Mouse (Mus musculus): ENCODE results near the gene Slc29a2.

Slc29a2 gene

GRCm38 (mm10) chr19:5068570-5069234 is 45.0 kb downstream of the Slc29a2 start:
- Histone ChIP-seq H3K36me3 (ENCODE audit: insufficient read depth, low read length) (no peaks in the 10 kb centered on the region), H3K4me3 (replicated peaks; ENCODE audit: low read length) (peak overlapping the region; percentile 79), H3K4me1 (replicated peaks; ENCODE audit: low read depth, low read length) (peaks cover 75% of the 10 kb centered on the region), H3K9me3 (ENCODE audit: low read length) (no peaks in the 10 kb centered on the region), H3K27me3 (ENCODE audit: insufficient read depth, low read length) (peaks cover 51% of the 10 kb centered on the region)
- no peak for TF ChIP-seq CTCF (conservative IDR thresholded peaks at IDR 0.05; ENCODE audit: low read length)
- TF ChIP-seq NANOG (IDR thresholded peaks at IDR 0.05; ENCODE audit: borderline replicate concordance, low read length) = no peak
- TF ChIP-seq POU5F1 (IDR thresholded peaks at IDR 0.05; ENCODE audit: borderline replicate concordance, low read length) = no peak

GRCm38 (mm10) chr19:5069486-5069885 is 45.8 kb downstream of the Slc29a2 start:
- Histone ChIP-seq H3K36me3 (ENCODE audit: insufficient read depth, low read length) (no peaks in the 10 kb centered on the region), H3K27me3 (ENCODE audit: insufficient read depth, low read length) (peaks cover 51% of the 10 kb centered on the region), H3K4me1 (replicated peaks; ENCODE audit: low read depth, low read length) (peaks cover 78% of the 10 kb centered on the region), H3K4me3 (replicated peaks; ENCODE audit: low read length) (no peak overlapping the region), H3K9me3 (ENCODE audit: low read length) (no peaks in the 10 kb centered on the region)
- TF ChIP-seq CTCF (conservative IDR thresholded peaks at IDR 0.05; ENCODE audit: low read length) = no peak
- no peak for TF ChIP-seq NANOG (IDR thresholded peaks at IDR 0.05; ENCODE audit: borderline replicate concordance, low read length)
- no peak for TF ChIP-seq POU5F1 (IDR thresholded peaks at IDR 0.05; ENCODE audit: borderline replicate concordance, low read length)

- H3K36me3 ChIP-seq (ENCODE audit: insufficient read depth, low read length) = no peaks in the 10 kb centered on the region
- H3K27me3 ChIP-seq (ENCODE audit: insufficient read depth, low read length) = peaks cover 48% of the 10 kb centered on the region
- TF ChIP-seq CTCF (conservative IDR thresholded peaks at IDR 0.05; ENCODE audit: low read length) (no peak), NANOG (IDR thresholded peaks at IDR 0.05; ENCODE audit: borderline replicate concordance, low read length) (no peak), POU5F1 (IDR thresholded peaks at IDR 0.05; ENCODE audit: borderline replicate concordance, low read length) (no peak)
- H3K9me3 ChIP-seq (ENCODE audit: low read length) = no peaks in the 10 kb centered on the region
- H3K4me1 ChIP-seq (replicated peaks; ENCODE audit: low read depth, low read length) = peaks cover 74% of the 10 kb centered on the region
- H3K4me3 ChIP-seq (replicated peaks; ENCODE audit: low read length) = peak overlapping the region; percentile 48
Measured at GRCm38 (mm10) chr19:5069978-5070377, 46.3 kb downstream of the Slc29a2 start.

- Histone ChIP-seq H3K4me1 (replicated peaks; ENCODE audit: low read depth, low read length) (peaks cover 67% of the 10 kb centered on the region), H3K36me3 (ENCODE audit: insufficient read depth, low read length) (no peaks in the 10 kb centered on the region), H3K27me3 (ENCODE audit: insufficient read depth, low read length) (peaks cover 45% of the 10 kb centered on the region), H3K4me3 (replicated peaks; ENCODE audit: low read length) (peak overlapping the region; percentile 82), H3K9me3 (ENCODE audit: low read length) (no peaks in the 10 kb centered on the region)
- no peak for TF ChIP-seq POU5F1 (IDR thresholded peaks at IDR 0.05; ENCODE audit: borderline replicate concordance, low read length)
- TF ChIP-seq NANOG (IDR thresholded peaks at IDR 0.05; ENCODE audit: borderline replicate concordance, low read length) = no peak
- no peak for TF ChIP-seq CTCF (conservative IDR thresholded peaks at IDR 0.05; ENCODE audit: low read length)
Measured at GRCm38 (mm10) chr19:5071077-5071476, 47.4 kb downstream of the Slc29a2 start.

GRCm38 (mm10) chr19:5071545-5072369 is 48.1 kb downstream of the Slc29a2 start:
- TF ChIP-seq POU5F1 (IDR thresholded peaks at IDR 0.05; ENCODE audit: borderline replicate concordance, low read length) (no peak), CTCF (conservative IDR thresholded peaks at IDR 0.05; ENCODE audit: low read length) (no peak), NANOG (IDR thresholded peaks at IDR 0.05; ENCODE audit: borderline replicate concordance, low read length) (no peak)
- Histone ChIP-seq H3K9me3 (ENCODE audit: low read length) (no peaks in the 10 kb centered on the region; the same call in 1 of the 2 replicates), H3K36me3 (ENCODE audit: insufficient read depth, low read length) (no peaks in the 10 kb centered on the region), H3K4me3 (replicated peaks; ENCODE audit: low read length) (peak overlapping the region; percentile 82), H3K4me1 (replicated peaks; ENCODE audit: low read depth, low read length) (peaks cover 67% of the 10 kb centered on the region), H3K27me3 (ENCODE audit: insufficient read depth, low read length) (peaks cover 45% of the 10 kb centered on the region)

- H3K36me3 ChIP-seq (ENCODE audit: insufficient read depth, low read length) = no peaks in the 10 kb centered on the region
- H3K9me3 ChIP-seq (ENCODE audit: low read length) = no peaks in the 10 kb centered on the region; the same call in 1 of the 2 replicates
- no peak for TF ChIP-seq POU5F1 (IDR thresholded peaks at IDR 0.05; ENCODE audit: borderline replicate concordance, low read length)
- TF ChIP-seq NANOG (IDR thresholded peaks at IDR 0.05; ENCODE audit: borderline replicate concordance, low read length) = no peak
- TF ChIP-seq CTCF (conservative IDR thresholded peaks at IDR 0.05; ENCODE audit: low read length) = no peak
- H3K4me3 ChIP-seq (replicated peaks; ENCODE audit: low read length) = peak overlapping the region; percentile 82
- H3K27me3 ChIP-seq (ENCODE audit: insufficient read depth, low read length) = peaks cover 38% of the 10 kb centered on the region
- H3K4me1 ChIP-seq (replicated peaks; ENCODE audit: low read depth, low read length) = peaks cover 59% of the 10 kb centered on the region
Measured at GRCm38 (mm10) chr19:5072389-5073019, 48.8 kb downstream of the Slc29a2 start.

GRCm38 (mm10) chr19:5073028-5073427 is 49.4 kb downstream of the Slc29a2 start:
- peaks cover 35% of the 10 kb centered on the region for H3K27me3 ChIP-seq (ENCODE audit: insufficient read depth, low read length)
- H3K4me1 ChIP-seq (replicated peaks; ENCODE audit: low read depth, low read length) = peaks cover 57% of the 10 kb centered on the region
- peak overlapping the region; percentile 82 for H3K4me3 ChIP-seq (replicated peaks; ENCODE audit: low read length)
- H3K36me3 ChIP-seq (ENCODE audit: insufficient read depth, low read length) = no peaks in the 10 kb centered on the region
- TF ChIP-seq NANOG (IDR thresholded peaks at IDR 0.05; ENCODE audit: borderline replicate concordance, low read length) = no peak
- peak; percentile 50 for TF ChIP-seq CTCF (conservative IDR thresholded peaks at IDR 0.05; ENCODE audit: low read length)
- TF ChIP-seq POU5F1 (IDR thresholded peaks at IDR 0.05; ENCODE audit: borderline replicate concordance, low read length) = no peak
- H3K9me3 ChIP-seq (ENCODE audit: low read length) = no peaks in the 10 kb centered on the region; the same call in 1 of the 2 replicates

- Histone ChIP-seq H3K9me3 (ENCODE audit: low read length) (no peaks in the 10 kb centered on the region; the same call in 1 of the 2 replicates), H3K36me3 (ENCODE audit: insufficient read depth, low read length) (no peaks in the 10 kb centered on the region), H3K27me3 (ENCODE audit: insufficient read depth, low read length) (peaks cover 30% of the 10 kb centered on the region), H3K4me1 (replicated peaks; ENCODE audit: low read depth, low read length) (peaks cover 53% of the 10 kb centered on the region), H3K4me3 (replicated peaks; ENCODE audit: low read length) (no peak overlapping the region)
- TF ChIP-seq CTCF (conservative IDR thresholded peaks at IDR 0.05; ENCODE audit: low read length) = no peak
Measured at GRCm38 (mm10) chr19:5073518-5073917, 49.9 kb downstream of the Slc29a2 start.
